Mouse (Mus musculus): ENCODE measurements at regions not wholly inside any gene's neighbourhood (a gene's known extent, or its start where the extent isn't known, plus 50 kb on each side); places are given as distances from the start of the nearest gene placed in this dataset.

- no peaks in the 10 kb centered on the region for H3K36me3 ChIP-seq (replicated peaks; ENCODE audit: control insufficient read depth, insufficient read depth, low read depth, low read length)
- H3K27me3 ChIP-seq (ENCODE audit: control insufficient read depth, insufficient read depth, low read length), result no peaks in the 10 kb centered on the region
- DNase-seq (ENCODE audit: low spot score), result no peak
- no peak overlapping the region for H3K9ac ChIP-seq (replicated peaks; ENCODE audit: low read length)
- no peak overlapping the region for H3K4me2 ChIP-seq (ENCODE audit: low read depth, low read length)
- no peak overlapping the region for H3K27ac ChIP-seq (replicated peaks; ENCODE audit: low read depth, low read length)
- WGBS, result 77% methylated on average over 4 of the region's 4 CpGs
- no peak overlapping the region for H3K4me3 ChIP-seq (ENCODE audit: low read depth, low read length)
- H3K4me1 ChIP-seq (ENCODE audit: control insufficient read depth, insufficient read depth, low read length), result no peaks in the 10 kb centered on the region
- no peak for ATAC-seq (replicated peaks; ENCODE audit: insufficient number of reproducible peaks, low FRiP score, low TSS enrichment, low read depth)
- no peaks in the 10 kb centered on the region for H3K9me3 ChIP-seq (replicated peaks; ENCODE audit: control insufficient read depth, low read length)
Measured at GRCm38 (mm10) chr6:117678877-117679276, 162.1 kb upstream of the Zfp637 start.

GRCm38 (mm10) chr6:117686212-117686611, 154.8 kb upstream of the Zfp637 start:
- Histone ChIP-seq H3K27ac (replicated peaks; ENCODE audit: low read depth, low read length) (no peak overlapping the region), H3K27me3 (ENCODE audit: control insufficient read depth, insufficient read depth, low read length) (no peaks in the 10 kb centered on the region), H3K36me3 (replicated peaks; ENCODE audit: control insufficient read depth, insufficient read depth, low read depth, low read length) (no peaks in the 10 kb centered on the region), H3K4me1 (ENCODE audit: control insufficient read depth, insufficient read depth, low read length) (no peaks in the 10 kb centered on the region), H3K4me2 (ENCODE audit: low read depth, low read length) (no peak overlapping the region), H3K9ac (replicated peaks; ENCODE audit: low read length) (no peak overlapping the region), H3K9me3 (replicated peaks; ENCODE audit: control insufficient read depth, low read length) (no peaks in the 10 kb centered on the region), H3K4me3 (ENCODE audit: low read depth, low read length) (no peak overlapping the region)
- WGBS, result 83% methylated on average over 9 of the region's 9 CpGs
- ATAC-seq (replicated peaks; ENCODE audit: insufficient number of reproducible peaks, low FRiP score, low TSS enrichment, low read depth) (no peak), DNase-seq (ENCODE audit: low spot score) (no peak)

- ATAC-seq (replicated peaks; ENCODE audit: insufficient number of reproducible peaks, low FRiP score, low TSS enrichment, low read depth), result no peak
- 75% methylated on average over 2 of the region's 2 CpGs for WGBS
- H3K4me2 ChIP-seq (ENCODE audit: low read depth, low read length), result no peak overlapping the region
- no peak for DNase-seq (ENCODE audit: low spot score)
- H3K9me3 ChIP-seq (replicated peaks; ENCODE audit: control insufficient read depth, low read length), result no peaks in the 10 kb centered on the region
- no peak overlapping the region for H3K4me3 ChIP-seq (ENCODE audit: low read depth, low read length)
- H3K27ac ChIP-seq (replicated peaks; ENCODE audit: low read depth, low read length), result no peak overlapping the region
- H3K4me1 ChIP-seq (ENCODE audit: control insufficient read depth, insufficient read depth, low read length), result no peaks in the 10 kb centered on the region
- H3K9ac ChIP-seq (replicated peaks; ENCODE audit: low read length), result no peak overlapping the region
- H3K36me3 ChIP-seq (replicated peaks; ENCODE audit: control insufficient read depth, insufficient read depth, low read depth, low read length), result no peaks in the 10 kb centered on the region
- H3K27me3 ChIP-seq (ENCODE audit: control insufficient read depth, insufficient read depth, low read length), result no peaks in the 10 kb centered on the region
Measured at GRCm38 (mm10) chr6:117687045-117687444, 153.9 kb upstream of the Zfp637 start.

- WGBS, result 83% methylated on average over 8 of the region's 8 CpGs
- no peak overlapping the region for H3K4me2 ChIP-seq (ENCODE audit: low read depth, low read length)
- H3K36me3 ChIP-seq (replicated peaks; ENCODE audit: control insufficient read depth, insufficient read depth, low read depth, low read length), result no peaks in the 10 kb centered on the region
- H3K27ac ChIP-seq (replicated peaks; ENCODE audit: low read depth, low read length), result no peak overlapping the region
- ATAC-seq (replicated peaks; ENCODE audit: insufficient number of reproducible peaks, low FRiP score, low TSS enrichment, low read depth) (no peak), DNase-seq (ENCODE audit: low spot score) (no peak)
- H3K27me3 ChIP-seq (ENCODE audit: control insufficient read depth, insufficient read depth, low read length), result no peaks in the 10 kb centered on the region
- H3K4me1 ChIP-seq (ENCODE audit: control insufficient read depth, insufficient read depth, low read length), result no peaks in the 10 kb centered on the region
- H3K9me3 ChIP-seq (replicated peaks; ENCODE audit: control insufficient read depth, low read length), result no peaks in the 10 kb centered on the region
- H3K9ac ChIP-seq (replicated peaks; ENCODE audit: low read length), result no peak overlapping the region
- no peak overlapping the region for H3K4me3 ChIP-seq (ENCODE audit: low read depth, low read length)
Measured at GRCm38 (mm10) chr6:117688664-117689178, 152.3 kb upstream of the Zfp637 start.

GRCm38 (mm10) chr6:117700286-117700685, 140.7 kb upstream of the Zfp637 start:
- ATAC-seq (replicated peaks; ENCODE audit: insufficient number of reproducible peaks, low FRiP score, low TSS enrichment, low read depth), result no peak
- Histone ChIP-seq H3K27ac (replicated peaks; ENCODE audit: low read depth, low read length) (no peak overlapping the region), H3K4me3 (ENCODE audit: low read depth, low read length) (no peak overlapping the region), H3K36me3 (replicated peaks; ENCODE audit: control insufficient read depth, insufficient read depth, low read depth, low read length) (no peaks in the 10 kb centered on the region), H3K27me3 (ENCODE audit: control insufficient read depth, insufficient read depth, low read length) (no peaks in the 10 kb centered on the region), H3K4me1 (ENCODE audit: control insufficient read depth, insufficient read depth, low read length) (no peaks in the 10 kb centered on the region), H3K9ac (replicated peaks; ENCODE audit: low read length) (no peak overlapping the region), H3K4me2 (ENCODE audit: low read depth, low read length) (no peak overlapping the region), H3K9me3 (replicated peaks; ENCODE audit: control insufficient read depth, low read length) (no peaks in the 10 kb centered on the region)
- no peak for DNase-seq (ENCODE audit: low spot score)
- WGBS, result 76% methylated on average over 5 of the region's 5 CpGs

GRCm38 (mm10) chr6:117701547-117701946, 139.4 kb upstream of the Zfp637 start:
- ATAC-seq (replicated peaks; ENCODE audit: insufficient number of reproducible peaks, low FRiP score, low TSS enrichment, low read depth), result no peak
- Histone ChIP-seq H3K4me3 (ENCODE audit: low read depth, low read length) (no peak overlapping the region), H3K9me3 (replicated peaks; ENCODE audit: control insufficient read depth, low read length) (no peaks in the 10 kb centered on the region), H3K4me1 (ENCODE audit: control insufficient read depth, insufficient read depth, low read length) (no peaks in the 10 kb centered on the region), H3K27me3 (ENCODE audit: control insufficient read depth, insufficient read depth, low read length) (no peaks in the 10 kb centered on the region), H3K4me2 (ENCODE audit: low read depth, low read length) (no peak overlapping the region), H3K9ac (replicated peaks; ENCODE audit: low read length) (no peak overlapping the region), H3K27ac (replicated peaks; ENCODE audit: low read depth, low read length) (no peak overlapping the region), H3K36me3 (replicated peaks; ENCODE audit: control insufficient read depth, insufficient read depth, low read depth, low read length) (no peaks in the 10 kb centered on the region)
- 95% methylated on average over 5 of the region's 5 CpGs for WGBS
- DNase-seq (ENCODE audit: low spot score), result no peak

- ATAC-seq (replicated peaks; ENCODE audit: insufficient number of reproducible peaks, low FRiP score, low TSS enrichment, low read depth), result no peak
Measured at GRCm38 (mm10) chr6:117706006-117706405, 135.0 kb upstream of the Zfp637 start.

GRCm38 (mm10) chr6:117709212-117709611, 131.8 kb upstream of the Zfp637 start:
- Histone ChIP-seq H3K4me2 (ENCODE audit: low read depth, low read length) (no peak overlapping the region), H3K9me3 (replicated peaks; ENCODE audit: control insufficient read depth, low read length) (no peaks in the 10 kb centered on the region), H3K36me3 (replicated peaks; ENCODE audit: control insufficient read depth, insufficient read depth, low read depth, low read length) (no peaks in the 10 kb centered on the region), H3K4me1 (ENCODE audit: control insufficient read depth, insufficient read depth, low read length) (no peaks in the 10 kb centered on the region), H3K9ac (replicated peaks; ENCODE audit: low read length) (no peak overlapping the region), H3K4me3 (ENCODE audit: low read depth, low read length) (no peak overlapping the region), H3K27ac (replicated peaks; ENCODE audit: low read depth, low read length) (no peak overlapping the region), H3K27me3 (ENCODE audit: control insufficient read depth, insufficient read depth, low read length) (no peaks in the 10 kb centered on the region)
- ATAC-seq (replicated peaks; ENCODE audit: insufficient number of reproducible peaks, low FRiP score, low TSS enrichment, low read depth) (no peak), DNase-seq (ENCODE audit: low spot score) (no peak)
- 64% methylated on average over 3 of the region's 3 CpGs for WGBS

More at GRCm38 (mm10) chr6:117706006-117706405, 135.0 kb upstream of the Zfp637 start:
- H3K27ac ChIP-seq (replicated peaks; ENCODE audit: low read depth, low read length), result no peak overlapping the region
- H3K9me3 ChIP-seq (replicated peaks; ENCODE audit: control insufficient read depth, low read length), result no peaks in the 10 kb centered on the region
- WGBS, result 87% methylated on average over 2 of the region's 2 CpGs
- H3K9ac ChIP-seq (replicated peaks; ENCODE audit: low read length), result no peak overlapping the region
- H3K4me1 ChIP-seq (ENCODE audit: control insufficient read depth, insufficient read depth, low read length), result no peaks in the 10 kb centered on the region
- no peak for DNase-seq (ENCODE audit: low spot score)
- no peak overlapping the region for H3K4me3 ChIP-seq (ENCODE audit: low read depth, low read length)
- no peak overlapping the region for H3K4me2 ChIP-seq (ENCODE audit: low read depth, low read length)
- no peaks in the 10 kb centered on the region for H3K36me3 ChIP-seq (replicated peaks; ENCODE audit: control insufficient read depth, insufficient read depth, low read depth, low read length)
- H3K27me3 ChIP-seq (ENCODE audit: control insufficient read depth, insufficient read depth, low read length), result no peaks in the 10 kb centered on the region
